Mouse (Mus musculus): ENCODE measurements at regions not wholly inside any gene's neighbourhood (a gene's known extent, or its start where the extent isn't known, plus 50 kb on each side); places are given as distances from the start of the nearest gene placed in this dataset.

GRCm38 (mm10) chr2:30743976-30744620, 59.4 kb downstream of the 1700001O22Rik start:
- DNase-seq (ENCODE audit: extremely low read depth, low read depth): no peak

DNA sequence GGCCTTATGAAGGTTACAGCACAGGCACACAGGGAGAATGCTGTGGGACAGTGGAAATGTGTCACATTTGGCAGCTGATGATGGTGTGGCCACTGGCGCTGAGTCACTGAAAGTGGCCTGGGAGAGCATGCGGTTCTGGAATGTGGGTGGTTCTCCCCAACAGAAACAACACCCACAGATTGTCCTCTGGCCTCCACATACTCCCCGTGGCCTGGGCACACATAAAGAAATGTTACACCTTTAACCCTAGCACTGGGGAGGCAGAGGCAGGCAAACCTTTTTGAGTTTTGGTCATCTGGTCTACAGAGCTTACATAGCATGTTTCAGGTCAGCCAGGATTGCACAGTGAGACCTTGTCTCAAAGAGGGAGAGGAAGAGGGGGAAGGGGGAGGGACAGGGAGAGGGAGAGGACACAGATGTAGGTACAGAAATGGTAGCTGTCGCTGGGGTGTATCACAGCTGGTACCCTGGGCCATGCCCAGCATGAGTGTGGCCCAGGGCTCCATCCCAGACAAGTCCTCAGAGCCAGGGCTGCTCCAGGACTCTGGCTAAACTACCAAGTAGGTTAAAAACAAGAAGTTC, 60.1 kb downstream of the 1700001O22Rik start:
- DNase-seq (ENCODE audit: extremely low read depth, low read depth): no peak

GRCm38 (mm10) chr2:30741450-30741849, 62.0 kb downstream of the 1700001O22Rik start:
- DNase-seq (ENCODE audit: extremely low read depth, low read depth): no peak

DNA sequence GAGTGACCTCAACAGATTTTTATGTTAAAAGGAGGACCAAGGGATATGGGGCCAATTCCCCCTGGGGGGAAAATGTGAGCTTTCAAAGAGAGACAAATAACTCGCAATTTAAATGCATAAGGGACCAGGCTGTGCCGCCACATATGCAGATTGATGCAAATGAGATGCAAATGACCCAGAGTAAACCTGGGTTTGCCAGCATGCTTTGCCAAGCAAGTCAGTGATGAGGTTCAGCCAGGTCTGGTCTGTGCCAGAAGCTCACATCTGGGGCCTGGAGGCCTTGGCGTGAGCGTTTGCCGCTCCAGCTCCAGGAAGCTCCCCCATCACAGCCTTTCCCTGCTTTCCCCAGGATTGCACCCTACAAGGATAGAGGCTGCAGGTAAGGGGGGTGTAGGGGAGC, 65.7 kb downstream of the 1700001O22Rik start:
- no peak for DNase-seq (ENCODE audit: extremely low read depth, low read depth)

GRCm38 (mm10) chr2:30736705-30737104, 66.8 kb downstream of the 1700001O22Rik start:
- no peak for DNase-seq (ENCODE audit: extremely low read depth, low read depth)

DNA sequence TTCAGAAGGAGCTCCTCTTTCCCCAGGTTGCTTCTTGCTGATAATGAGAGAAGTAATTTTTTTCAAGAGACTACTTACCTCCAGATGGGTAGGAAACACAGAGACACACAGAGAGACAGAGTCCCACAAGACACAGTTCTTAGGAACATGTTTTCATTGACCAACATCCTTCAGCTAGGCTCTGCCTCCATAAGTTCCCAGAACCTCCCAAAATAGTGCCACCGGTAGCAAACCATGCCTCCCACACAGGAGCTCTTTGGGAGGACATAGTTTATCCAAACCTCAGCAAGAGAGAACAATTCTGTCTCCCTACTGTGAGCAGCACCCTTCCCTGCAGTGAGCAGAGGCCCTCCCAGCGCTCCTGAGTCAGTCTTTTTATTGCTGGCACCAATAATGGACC, 67.2 kb downstream of the 1700001O22Rik start:
- DNase-seq (ENCODE audit: extremely low read depth, low read depth): no peak

DNA sequence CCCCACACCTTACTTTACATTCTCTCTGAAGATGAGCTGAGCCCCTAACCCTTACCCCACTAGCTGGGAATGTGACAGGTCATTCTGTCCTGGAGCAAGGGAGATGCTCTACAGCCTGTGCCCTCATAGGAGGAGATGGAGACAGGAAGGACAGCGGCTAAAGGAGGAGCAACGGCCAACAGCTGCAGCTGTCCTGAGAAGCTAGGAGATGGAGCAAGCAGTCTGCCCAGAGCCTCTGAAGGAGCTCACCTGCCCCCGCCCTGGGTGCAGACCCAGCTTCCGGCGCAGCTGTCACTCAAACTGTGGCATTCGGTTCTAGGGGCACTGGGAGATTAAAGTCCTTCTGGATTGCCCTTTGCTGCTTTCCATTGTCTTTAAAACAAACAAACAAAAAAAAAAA, 69.6 kb downstream of the 1700001O22Rik start:
- no peak for DNase-seq (ENCODE audit: extremely low read depth, low read depth)

GRCm38 (mm10) chr2:30731832-30732231, 71.6 kb downstream of the 1700001O22Rik start:
- DNase-seq (ENCODE audit: extremely low read depth, low read depth): no peak

DNA sequence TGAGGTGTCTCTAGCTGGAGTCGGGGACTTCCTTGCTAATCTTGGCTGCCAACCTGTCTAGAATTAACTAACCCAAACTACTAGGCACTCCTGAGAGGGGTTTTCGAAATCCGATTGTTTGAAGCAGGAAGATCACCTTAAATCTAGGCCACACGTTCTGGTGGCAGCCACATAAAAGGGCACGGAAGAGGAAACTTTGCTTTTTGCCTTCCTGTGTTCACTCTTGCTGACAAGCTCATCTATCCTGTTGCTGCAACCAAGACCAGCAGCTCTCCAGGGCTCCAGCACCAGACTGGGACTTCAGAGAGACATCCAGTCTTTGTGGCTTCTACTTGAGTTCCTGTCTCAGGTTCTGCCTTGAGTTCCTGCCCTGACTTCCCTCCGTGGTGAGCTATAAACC, 75.5 kb downstream of the 1700001O22Rik start:
- DNase-seq (ENCODE audit: extremely low read depth, low read depth): no peak

GRCm38 (mm10) chr2:30725601-30726489, 77.6 kb downstream of the 1700001O22Rik start:
- no peak for DNase-seq (ENCODE audit: extremely low read depth, low read depth)

DNA sequence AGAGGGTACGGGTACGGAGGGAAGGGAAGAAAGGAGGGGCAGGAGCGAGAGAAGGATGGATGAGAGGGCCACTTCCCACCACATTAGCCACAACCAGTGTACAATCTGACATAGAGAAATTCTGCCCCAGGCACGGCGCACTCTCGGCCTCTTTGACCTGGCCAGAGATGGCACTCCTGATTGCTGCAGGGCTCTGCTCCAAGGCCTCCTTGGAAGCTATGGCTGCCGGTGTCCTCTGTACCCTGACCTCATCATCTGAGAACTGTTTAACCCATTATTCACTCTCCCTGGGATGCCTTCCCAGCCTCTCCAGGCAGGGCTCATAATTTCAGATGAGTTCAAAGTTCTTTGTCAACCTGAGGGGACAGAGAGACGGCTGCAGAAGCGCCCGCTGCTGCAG, 78.3 kb downstream of the 1700001O22Rik start:
- DNase-seq (ENCODE audit: extremely low read depth, low read depth): no peak

DNA sequence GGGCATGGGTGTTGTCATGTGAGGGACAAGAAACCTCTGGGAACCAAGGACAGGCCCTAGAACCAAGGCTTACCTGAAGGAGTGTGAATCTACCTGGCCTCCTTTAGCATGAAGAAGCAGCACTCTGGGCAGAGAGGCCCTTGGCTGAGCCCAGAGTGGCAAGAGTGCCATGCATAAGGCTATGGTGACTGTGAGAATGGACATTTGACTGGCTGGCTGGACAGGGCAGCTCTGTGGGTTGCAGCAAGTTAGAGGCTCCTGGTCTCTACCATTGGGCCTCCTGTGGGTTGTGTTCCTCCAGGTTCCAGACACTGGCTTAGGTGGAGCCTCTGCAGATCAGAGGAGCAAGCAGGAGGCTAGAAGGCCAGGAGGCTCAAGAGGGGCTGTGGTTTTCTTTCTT, 78.9 kb downstream of the 1700001O22Rik start:
- DNase-seq (ENCODE audit: extremely low read depth, low read depth): no peak

DNA sequence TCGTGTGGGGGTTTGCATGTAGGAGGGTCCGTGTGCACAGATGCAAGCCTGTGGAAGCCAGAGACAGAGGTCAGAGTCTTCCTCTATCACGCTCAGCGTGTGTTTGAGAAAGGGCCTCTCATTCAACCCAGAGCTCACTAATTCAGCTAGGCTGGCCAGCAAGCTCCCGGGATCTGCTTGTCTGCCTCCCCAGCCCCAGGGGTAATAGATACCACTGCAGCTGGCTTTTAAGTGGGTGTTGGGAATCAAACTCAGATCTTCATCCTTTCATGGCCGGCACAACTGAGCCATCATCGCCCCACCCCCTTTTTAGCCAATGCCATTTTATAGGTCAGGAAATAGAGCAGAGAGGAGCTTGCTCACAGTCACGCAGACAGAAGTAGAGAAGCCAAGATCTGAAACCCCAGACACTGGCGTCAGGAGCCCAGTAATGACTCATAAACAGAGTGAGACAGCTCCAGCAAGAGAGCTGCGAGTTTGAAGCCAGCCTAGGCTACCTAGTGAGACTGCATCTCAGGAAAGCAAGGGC, 80.3 kb downstream of the 1700001O22Rik start:
- no peak for DNase-seq (ENCODE audit: extremely low read depth, low read depth)

DNA sequence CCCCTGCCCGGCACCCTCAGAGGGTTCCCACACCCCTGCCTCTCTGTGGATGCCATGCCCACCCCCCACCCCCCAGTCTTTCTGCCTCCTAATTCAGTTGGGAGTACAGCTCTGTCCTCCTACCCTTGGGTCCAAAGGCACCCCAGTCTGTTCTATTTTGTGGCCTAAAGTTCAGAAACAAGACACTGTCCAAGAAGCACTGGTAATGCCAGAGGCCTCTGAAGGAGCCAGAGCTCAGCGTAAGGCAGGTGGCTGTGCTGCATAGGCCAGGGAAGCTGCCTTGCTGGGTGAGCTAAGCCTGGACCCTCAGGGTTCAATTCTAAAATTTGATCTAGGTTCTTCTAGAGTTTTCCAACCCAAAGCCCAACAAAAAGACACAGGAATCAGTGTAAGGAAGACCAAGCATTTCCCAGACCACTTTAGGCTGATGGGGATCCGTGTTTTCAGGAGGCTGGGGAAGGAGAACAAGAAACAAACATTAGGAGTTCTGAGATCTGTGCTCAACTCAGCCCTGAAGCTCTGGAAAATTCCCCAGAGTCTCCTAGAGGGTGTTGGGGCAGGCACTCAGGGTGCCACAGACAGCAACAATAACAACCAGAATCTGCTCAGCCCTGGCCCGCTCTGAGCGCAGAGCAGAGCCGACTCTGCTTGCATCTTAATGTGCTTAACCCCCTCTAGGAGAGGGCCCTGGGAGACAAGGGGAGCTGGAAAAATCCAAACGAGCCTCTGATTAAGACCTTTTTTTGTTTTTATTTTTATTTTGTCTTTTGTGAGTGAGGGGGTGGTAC, 81.0 kb downstream of the 1700001O22Rik start:
- no peak for DNase-seq (ENCODE audit: extremely low read depth, low read depth)

- no peak for DNase-seq (ENCODE audit: extremely low read depth, low read depth)
These were observed 81.8 kb downstream of the 1700001O22Rik start for GRCm38 (mm10) chr2:30721473-30722262.

DNA sequence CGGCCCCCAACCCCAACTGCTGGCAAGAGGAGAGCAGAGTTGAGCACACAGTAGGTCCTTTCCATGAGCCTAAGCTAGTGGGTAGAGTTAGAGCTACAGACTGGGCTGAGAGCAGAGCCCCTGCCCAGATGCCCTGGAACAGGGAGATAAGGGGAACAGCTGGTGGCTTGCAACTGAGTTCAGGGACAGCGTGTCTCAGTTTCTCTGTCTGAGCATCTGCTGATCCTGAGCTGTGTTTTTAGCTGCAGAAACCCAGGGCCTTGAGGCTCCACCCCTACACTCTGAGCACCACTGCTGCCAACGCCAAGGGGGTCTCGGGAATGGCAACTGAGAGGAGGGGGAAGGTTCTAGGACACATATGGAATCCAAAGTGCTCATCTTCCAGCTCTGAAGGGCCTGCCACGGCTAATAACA, 82.4 kb downstream of the 1700001O22Rik start:
- no peak for DNase-seq (ENCODE audit: extremely low read depth, low read depth)

DNA sequence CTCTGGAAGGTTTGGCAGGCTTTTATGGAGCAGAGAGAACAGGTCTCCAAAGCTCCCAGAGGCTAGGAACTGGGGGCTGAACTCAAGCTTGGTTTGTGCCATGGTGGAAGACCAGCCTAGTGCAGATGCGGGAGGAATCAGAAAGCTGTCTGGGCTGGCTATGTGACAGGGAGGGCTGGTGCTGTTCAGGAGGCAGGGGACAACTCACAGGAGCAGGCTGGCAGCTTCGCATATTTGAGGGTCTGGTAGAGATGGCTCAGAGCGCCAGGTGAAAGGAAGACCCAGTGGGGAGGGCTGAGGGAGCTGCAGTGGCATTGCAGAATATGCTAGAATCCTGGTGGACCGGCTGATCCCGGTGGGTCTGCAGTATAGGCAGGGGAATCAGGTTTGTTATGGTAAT, 83.2 kb downstream of the 1700001O22Rik start:
- DNase-seq (ENCODE audit: extremely low read depth, low read depth): no peak

DNA sequence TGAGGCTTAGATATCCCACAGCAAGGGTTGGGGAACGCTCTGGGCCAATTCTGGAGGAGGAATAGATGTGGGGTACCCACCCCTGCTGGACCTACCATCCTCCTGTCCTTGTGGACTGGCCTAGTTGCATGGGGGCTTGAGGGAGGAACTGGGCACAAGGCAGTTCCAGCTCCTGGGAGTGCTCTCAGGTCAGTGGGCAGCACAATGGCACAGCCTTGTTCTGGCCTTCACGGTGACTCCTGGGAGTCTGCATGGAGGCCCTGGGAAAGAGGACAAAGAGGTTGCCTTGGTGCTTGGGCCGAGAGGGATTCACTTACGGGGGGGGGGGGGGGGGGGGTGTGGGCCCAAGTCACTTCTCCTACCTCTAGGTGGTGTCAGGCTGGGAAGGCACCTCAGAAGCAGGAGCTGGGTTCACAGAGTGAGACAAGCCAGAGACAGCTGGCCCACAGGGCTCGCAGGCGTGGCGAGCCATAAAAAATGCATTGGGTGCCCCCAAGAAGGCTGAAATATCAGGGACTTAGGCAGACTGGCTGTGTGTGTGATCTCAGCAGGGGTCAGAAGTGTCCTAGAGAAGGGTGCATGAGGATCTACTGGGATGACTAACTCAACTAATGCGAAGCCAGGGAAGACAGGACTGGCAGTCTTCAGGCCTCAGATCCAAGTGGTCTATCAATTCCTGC, 83.7 kb downstream of the 1700001O22Rik start:
- no peak for DNase-seq (ENCODE audit: extremely low read depth, low read depth)

- no peak for DNase-seq (ENCODE audit: extremely low read depth, low read depth)
These were observed 84.6 kb downstream of the 1700001O22Rik start for GRCm38 (mm10) chr2:30718741-30719381.

DNA sequence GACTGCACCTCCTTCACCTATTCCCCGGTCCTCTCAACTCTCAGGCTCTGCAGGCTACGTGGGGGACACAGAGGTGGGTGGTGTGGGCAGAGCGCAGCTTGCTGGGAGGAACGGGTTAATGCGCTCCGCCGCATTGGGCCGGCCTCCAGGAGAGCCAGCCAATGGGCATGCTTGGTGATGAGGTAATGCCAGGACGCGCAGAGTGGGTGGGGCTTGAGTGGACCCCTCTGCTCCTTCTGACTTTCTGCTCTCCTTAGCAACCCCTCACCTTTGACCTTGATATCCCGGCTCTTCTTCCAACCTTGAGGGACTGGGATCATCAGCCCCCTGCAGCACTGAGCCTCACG, 85.2 kb downstream of the 1700001O22Rik start:
- peak; percentile 80 for DNase-seq (ENCODE audit: extremely low read depth, low read depth)

All from MEL-GATA-1-ER (cell line).